Mouse (Mus musculus) liver, postnatal 0 days (tissue): ENCODE results near the gene Ltbp2. TPM values are rescaled to one million over a fixed set of nuclear protein-coding genes. Genes with fewer than 3 reads are reported as not detected.

ENCODE experiments used
- ATAC-seq: fragments of 200-750 bp; cut with Nextera tagmentation; 2 replicates; pipeline ENCODE4 v1.8.0; 2017; ENCODE audit warnings: mild to moderate bottlenecking, moderate library complexity
- DNase-seq: peaks from one replicate; pipeline ENCODE4 v3.0.0-alpha.2; 2016
- H3K27ac ChIP-seq: fragments of 300-500 bp; sonication (generic); 2 replicates; pipeline ENCODE4 v1.5.1; 2014; ENCODE audit warnings: antibody characterized with exemption, moderate library complexity, mild to moderate bottlenecking, low read depth
- H3K27me3 ChIP-seq: fragments of 300-500 bp; sonication (generic); 2 replicates; pipeline ENCODE4 v1.6.1; 2014; ENCODE audit warnings: low read length, control low read depth, mixed read lengths; ENCODE audit not compliant: insufficient read depth
- H3K36me3 ChIP-seq: fragments of 300-500 bp; sonication (generic); replicated peaks from 2 replicates; pipeline ENCODE4 v1.6.1; 2014; ENCODE audit warnings: mild to moderate bottlenecking, control low read depth, low read length, moderate library complexity, mixed read lengths; ENCODE audit not compliant: insufficient read depth
- H3K4me1 ChIP-seq: fragments of 300-500 bp; sonication (generic); 2 replicates; pipeline ENCODE4 v1.6.1; 2014; ENCODE audit warnings: antibody characterized with exemption, mild to moderate bottlenecking, control low read depth; ENCODE audit not compliant: insufficient read depth
- H3K4me2 ChIP-seq: fragments of 300-500 bp; sonication (generic); 2 replicates; pipeline ENCODE4 v1.6.1; 2014; ENCODE audit warnings: low read depth, mild to moderate bottlenecking, low read length, moderate library complexity, mixed read lengths
- H3K4me3 ChIP-seq: fragments of 300-500 bp; sonication (generic); 2 replicates; pipeline ENCODE4 v1.5.1; 2014; ENCODE audit warnings: low read depth, low read length
- H3K9ac ChIP-seq: fragments of 300-500 bp; sonication (generic); replicated peaks from 2 replicates; pipeline ENCODE4 v1.6.1; 2014; ENCODE audit warnings: mild to moderate bottlenecking, moderate library complexity
- H3K9me3 ChIP-seq: fragments of 300-500 bp; sonication (generic); 2 replicates; pipeline ENCODE4 v1.6.1; 2016; ENCODE audit warnings: mild to moderate bottlenecking, control low read depth, low read length, mixed read lengths
- CTCF ChIP-seq: sonication (generic); IDR thresholded peaks from 2 replicates; pipeline ENCODE4 v1.5.1; 2016; ENCODE audit warnings: antibody characterized with exemption, low read depth
- EP300 ChIP-seq: IDR thresholded peaks from 2 replicates; pipeline ENCODE4 v1.6.1; 2016; ENCODE audit warnings: antibody characterized with exemption, low read depth, mild to moderate bottlenecking
- WGBS: fragments of 180-500 bp; shearing (Covaris S2); extraction: QIAGEN DNeasy Blood & Tissue Kit; methylation state at CpG from one replicate; pipeline ENCODE4 v1.1.7; 2014; ENCODE audit not compliant: insufficient replicate concordance; 5-methylcytosine and 5-hydroxymethylcytosine counted together
- polyA plus RNA-seq: library from polyadenylated mRNA; unstranded; fragments of >200 nt; fragmentation: Nextera tagmentation; extraction: Ambion mirVana; gene quantifications from 2 replicates; pipeline ENCODE4 v1.2.1, GENCODE M21; 2015

Ltbp2 gene
- polyA plus RNA-seq, 1 experiment from 2014 or later = 0.59 TPM

DNA sequence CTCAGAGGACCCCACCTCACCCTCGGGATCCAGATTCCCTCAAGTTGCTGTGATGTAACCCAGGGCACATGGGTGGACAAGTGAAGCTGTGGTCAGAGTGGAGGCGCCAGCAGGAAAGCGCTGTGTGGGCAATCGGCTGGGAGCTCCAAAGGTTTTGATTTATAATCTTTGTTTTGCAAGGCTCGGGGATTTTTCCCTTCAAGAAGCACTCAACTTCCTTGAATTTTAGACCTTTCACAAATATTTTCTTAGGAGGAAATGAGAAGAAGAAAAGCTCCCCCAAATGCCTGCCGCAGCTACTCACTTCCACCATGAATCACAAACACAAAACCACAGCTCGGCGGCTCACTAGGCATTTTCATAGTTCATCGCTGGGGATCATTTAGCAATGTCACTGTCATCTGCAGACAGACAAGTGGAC lies 29.7 kb downstream of the Ltbp2 start:
- TF ChIP-seq CTCF = no peak
- TF ChIP-seq EP300 = no peak
- Histone ChIP-seq H3K36me3 (no peaks in the 10 kb centered on the region), H3K4me2 (no peak overlapping the region), H3K27ac (no peak overlapping the region), H3K9me3 (no peaks in the 10 kb centered on the region), H3K4me1 (0 out of 2 replicates have a peak, but pooled peaks cover 5% of the 10 kb centered on the region), H3K27me3 (no peaks in the 10 kb centered on the region), H3K9ac (no peak overlapping the region), H3K4me3 (no peak overlapping the region)
- ATAC-seq (no peak), DNase-seq (no peak)
- WGBS = 24% methylated on average over 9 of the region's 9 CpGs

DNA sequence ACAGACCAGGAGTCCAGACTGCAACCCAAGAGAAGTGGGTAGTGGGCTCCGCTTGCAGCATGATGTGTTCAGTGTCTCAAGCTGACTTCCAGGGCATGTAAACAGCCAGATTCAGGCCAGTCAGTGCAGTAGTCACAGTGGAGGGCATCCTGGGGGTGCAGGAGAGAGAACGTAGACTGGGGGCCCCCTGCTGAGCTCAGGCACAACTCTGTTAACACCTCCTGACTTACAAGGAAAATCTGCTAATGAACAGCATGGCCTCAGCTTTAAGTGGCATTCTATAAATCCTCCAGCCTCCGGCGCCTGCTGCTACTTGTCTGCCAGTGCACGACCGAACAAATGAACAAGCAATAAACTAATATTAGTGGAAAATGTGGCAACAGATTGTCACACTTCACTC lies 33.6 kb downstream of the Ltbp2 start:
- no peak overlapping the region for H3K4me3 ChIP-seq
- no peak overlapping the region for H3K9ac ChIP-seq
- TF ChIP-seq CTCF = no peak
- TF ChIP-seq EP300 = no peak
- WGBS = 85% methylated on average over 6 of the region's 6 CpGs
- no peaks in the 10 kb centered on the region for H3K36me3 ChIP-seq
- 0 out of 2 replicates have a peak, but pooled peaks cover 4% of the 10 kb centered on the region for H3K4me1 ChIP-seq
- H3K4me2 ChIP-seq = no peak overlapping the region
- DNase-seq (no peak), ATAC-seq (no peak)
- H3K9me3 ChIP-seq = no peaks in the 10 kb centered on the region
- no peaks in the 10 kb centered on the region for H3K27me3 ChIP-seq
- no peak overlapping the region for H3K27ac ChIP-seq

DNA sequence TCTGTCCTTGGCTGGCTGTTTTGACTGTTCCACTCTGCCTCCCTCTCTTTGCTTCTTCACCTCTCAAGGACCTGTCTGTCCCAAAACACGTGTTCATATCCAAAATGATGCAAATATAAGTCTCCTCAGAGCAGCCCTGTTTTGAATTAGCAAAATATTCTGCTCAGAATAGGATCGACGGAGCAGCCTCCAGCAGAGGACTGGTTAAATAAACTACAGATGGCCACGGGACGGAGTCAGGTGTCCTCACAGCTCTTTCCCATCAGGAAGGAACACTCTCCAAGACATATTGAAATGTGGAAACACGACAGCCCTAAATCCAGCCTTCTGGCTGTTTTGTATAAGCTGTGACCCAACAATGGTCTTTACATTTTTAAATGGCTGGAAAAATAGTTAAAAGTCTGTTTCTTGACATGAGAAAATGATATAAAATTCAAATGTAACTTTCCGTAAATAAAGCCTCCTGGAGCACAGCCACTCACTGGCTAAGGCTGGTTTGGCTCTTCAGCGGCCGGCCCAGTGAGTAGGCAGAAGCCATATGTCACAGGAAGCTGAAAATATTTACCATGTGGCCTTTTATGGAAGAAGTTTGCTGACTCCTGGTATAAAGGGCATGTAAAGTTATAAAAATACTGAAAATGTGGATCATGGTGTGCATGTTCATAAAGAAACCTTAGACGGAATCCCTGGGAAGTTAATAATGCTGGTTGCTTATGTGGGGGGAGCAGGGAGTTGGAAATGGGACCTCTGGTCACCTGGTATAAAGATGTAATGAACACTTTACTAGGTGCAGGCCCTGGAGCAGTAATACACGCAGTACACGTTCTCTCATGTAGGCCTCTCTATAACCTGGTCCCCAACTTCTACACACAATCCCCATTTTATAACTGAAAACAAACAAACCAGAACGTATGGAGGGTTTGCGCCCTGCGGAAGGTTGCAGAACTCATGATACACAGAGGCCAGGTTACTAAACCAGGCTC lies 34.9 kb downstream of the Ltbp2 start:
- Histone ChIP-seq H3K4me2 (no peak overlapping the region), H3K27ac (no peak overlapping the region), H3K4me1 (no peaks in the 10 kb centered on the region), H3K27me3 (no peaks in the 10 kb centered on the region), H3K4me3 (no peak overlapping the region), H3K9me3 (no peaks in the 10 kb centered on the region), H3K36me3 (no peaks in the 10 kb centered on the region), H3K9ac (no peak overlapping the region; the same call in 1 of the 2 replicates)
- TF ChIP-seq EP300 = no peak
- TF ChIP-seq CTCF = no peak
- ATAC-seq (no peak), DNase-seq (no peak)
- 78% methylated on average over 15 of the region's 15 CpGs for WGBS

DNA sequence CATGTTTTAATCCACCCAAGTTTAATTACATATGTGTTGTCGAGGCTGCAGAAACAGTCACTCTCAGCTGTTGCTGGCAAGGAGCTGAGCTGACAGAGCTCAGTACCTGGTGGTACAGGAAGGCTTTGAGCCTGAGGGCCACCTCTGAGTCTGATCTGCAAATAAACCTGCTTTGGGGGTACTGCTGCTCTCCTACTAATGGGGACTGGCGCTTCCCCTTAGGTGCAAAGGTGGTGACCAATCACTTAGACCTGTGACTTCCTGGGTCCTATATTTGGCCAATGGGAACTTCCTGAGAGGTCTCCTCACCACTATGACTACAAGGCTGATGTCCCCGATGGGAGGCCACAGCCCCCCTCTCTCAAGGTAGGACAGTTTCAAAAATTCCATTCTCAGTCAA lies 35.6 kb downstream of the Ltbp2 start:
- no peak for DNase-seq
- Histone ChIP-seq H3K9ac (no peak overlapping the region; the same call in 1 of the 2 replicates), H3K4me1 (no peaks in the 10 kb centered on the region), H3K4me3 (no peak overlapping the region), H3K4me2 (no peak overlapping the region), H3K27ac (no peak overlapping the region), H3K27me3 (no peaks in the 10 kb centered on the region), H3K36me3 (no peaks in the 10 kb centered on the region), H3K9me3 (no peaks in the 10 kb centered on the region)
- no peak for ATAC-seq
- WGBS = 66% methylated on average over 3 of the region's 3 CpGs
- TF ChIP-seq EP300 (no peak), CTCF (no peak)

DNA sequence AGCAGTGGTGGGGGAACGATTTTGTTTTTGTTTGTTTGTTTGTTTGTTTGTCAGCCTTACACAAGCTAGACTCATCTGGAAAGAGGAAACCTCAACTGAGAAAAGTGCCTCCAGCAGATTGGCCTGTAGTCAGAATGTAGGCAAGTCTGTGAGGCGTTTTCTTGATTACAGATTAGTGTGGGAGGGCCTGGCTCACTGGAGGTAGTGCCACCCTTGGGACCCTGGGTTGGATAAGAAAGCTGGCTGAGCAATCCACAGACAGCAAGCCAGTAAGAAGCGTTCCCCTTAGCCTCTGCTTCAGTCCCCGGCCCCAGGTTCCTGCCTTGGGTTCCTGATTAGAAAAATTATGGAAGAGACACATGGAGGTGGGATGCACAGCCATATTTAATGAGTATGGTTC lies 36.4 kb downstream of the Ltbp2 start:
- no peaks in the 10 kb centered on the region for H3K9me3 ChIP-seq
- ATAC-seq (no peak), DNase-seq (no peak)
- TF ChIP-seq EP300 = no peak
- TF ChIP-seq CTCF = no peak
- H3K36me3 ChIP-seq = no peaks in the 10 kb centered on the region
- no peak overlapping the region for H3K9ac ChIP-seq
- no peak overlapping the region for H3K4me3 ChIP-seq
- no peaks in the 10 kb centered on the region for H3K4me1 ChIP-seq
- WGBS = 62% methylated on average over 4 of the region's 4 CpGs
- no peaks in the 10 kb centered on the region for H3K27me3 ChIP-seq
- H3K27ac ChIP-seq = no peak overlapping the region
- H3K4me2 ChIP-seq = no peak overlapping the region

DNA sequence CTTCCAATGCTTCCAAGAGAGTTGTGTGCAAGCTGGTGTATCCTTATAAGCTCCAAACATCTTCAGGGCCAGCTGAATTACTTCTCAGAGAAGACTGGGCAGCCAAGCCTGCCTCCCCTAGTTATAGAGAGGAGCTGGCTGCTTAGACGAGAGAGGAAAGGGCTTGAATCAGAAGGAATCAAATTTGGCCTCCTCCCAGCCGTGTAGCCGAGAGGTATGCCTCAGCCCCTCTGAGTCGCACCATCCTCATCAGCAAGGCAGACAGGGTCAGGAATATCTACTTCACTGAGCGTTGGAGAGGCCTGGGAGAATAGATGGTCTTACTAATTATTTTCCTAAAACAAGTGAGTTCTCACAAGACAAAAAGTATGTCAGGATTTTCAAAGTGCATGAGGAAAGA lies 40.7 kb downstream of the Ltbp2 start:
- no peak overlapping the region for H3K4me3 ChIP-seq
- no peak for TF ChIP-seq EP300
- TF ChIP-seq CTCF = no peak
- 75% methylated on average over 5 of the region's 5 CpGs for WGBS
- no peaks in the 10 kb centered on the region for H3K36me3 ChIP-seq
- H3K27me3 ChIP-seq = no peaks in the 10 kb centered on the region
- no peak overlapping the region for H3K27ac ChIP-seq
- H3K4me2 ChIP-seq = no peak overlapping the region
- no peak for DNase-seq
- no peak overlapping the region for H3K9ac ChIP-seq
- no peaks in the 10 kb centered on the region for H3K4me1 ChIP-seq
- ATAC-seq = no peak
- no peaks in the 10 kb centered on the region for H3K9me3 ChIP-seq
